Mouse (Mus musculus) common myeloid progenitor, adult 5-6 weeks (primary cell): ENCODE data around the gene Lclat1. TPM values are rescaled to one million over a fixed set of nuclear protein-coding genes. Genes with fewer than 3 reads are reported as not detected.
A peak's percentile ranks its signal among the peaks of the same experiment; 100 is the strongest.
"Not testable (repeated sequence)": the region's sequence is repeated elsewhere in the genome, so short reads cannot be mapped to it uniquely, and the experiment has no call there.

ENCODE experiments used
- ATAC-seq: replicated peaks from 2 replicates; pipeline ENCODE4 v1.8.0; 2016; ENCODE audit warnings: low read depth, mild to moderate bottlenecking, moderate TSS enrichment, inconsistent platforms; ENCODE audit not compliant: poor library complexity, severe bottlenecking
- total RNA-seq: library from RNA; stranded (forward); fragments of 200-1000, 187-1606 nt; gene quantifications from 2 replicates; pipeline ENCODE4 v1.2.3, GENCODE M21; 2017

Lclat1 gene
- total RNA-seq, 1 experiment from 2014 or later, result 11.1 TPM

DNA sequence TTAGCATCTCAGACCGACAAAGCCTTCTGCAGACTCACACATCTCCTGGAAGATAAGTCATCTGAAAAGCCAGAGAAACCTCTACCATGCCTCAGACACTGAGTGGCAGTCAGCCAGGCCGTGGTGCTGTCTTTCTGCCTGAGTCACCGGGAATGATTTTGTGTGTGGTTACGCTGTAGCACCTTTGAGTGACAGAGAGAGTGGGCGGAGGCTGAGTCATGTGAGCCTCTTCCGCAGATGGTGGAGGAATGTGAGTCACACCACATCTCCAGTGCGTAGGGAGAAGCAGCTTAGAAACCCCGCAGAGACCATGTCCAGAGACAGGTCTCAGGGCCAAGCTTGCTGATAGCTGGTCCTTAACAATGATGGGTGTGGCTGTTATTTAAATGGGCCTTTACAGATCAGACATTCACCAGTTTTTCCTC lies 155.3 kb downstream of the Lclat1 start:
- ATAC-seq, result peak; percentile 97

DNA sequence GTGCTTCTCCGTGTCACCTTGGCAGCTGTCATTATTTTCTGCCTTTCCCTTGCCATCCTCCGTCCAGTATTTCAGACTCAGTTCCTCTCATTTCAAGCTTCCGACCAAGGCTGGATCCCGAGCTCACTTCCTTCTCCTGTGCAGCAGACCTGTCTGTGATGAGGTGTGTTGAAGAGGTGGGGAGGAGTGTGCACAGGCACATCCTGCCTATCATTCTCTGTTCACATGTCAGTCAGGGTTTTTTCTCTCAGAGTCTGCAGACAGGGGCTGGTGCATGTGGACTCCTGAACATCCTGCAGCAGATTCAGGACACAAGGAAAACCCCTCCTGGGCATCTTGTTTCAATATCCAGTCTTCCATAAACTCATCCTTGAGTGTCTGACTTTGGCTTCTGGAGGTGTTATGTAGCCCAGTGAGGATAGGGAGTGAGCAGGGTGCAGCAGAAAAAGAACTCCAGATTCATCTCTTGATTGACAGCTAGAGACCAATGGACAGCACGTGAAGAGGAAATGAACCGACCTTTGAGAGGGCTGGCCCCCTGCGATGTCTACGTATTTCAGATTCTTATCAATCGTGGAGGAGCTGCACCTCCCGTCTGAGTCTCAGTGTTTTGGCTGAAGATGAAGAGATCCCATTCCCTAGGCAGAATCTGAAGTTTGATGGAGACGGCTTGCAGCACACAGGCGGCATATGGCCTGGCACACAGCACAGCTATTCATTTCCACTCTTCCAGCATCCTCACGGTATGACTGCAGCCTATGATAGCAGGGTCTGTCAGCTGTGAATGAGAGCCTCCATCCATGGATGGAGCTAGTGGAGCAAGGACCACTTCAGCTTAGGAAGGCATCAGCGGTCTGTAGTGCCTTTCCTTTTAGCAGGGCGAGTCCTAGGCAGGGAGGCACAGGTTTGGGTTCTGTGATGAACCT lies 163.3 kb downstream of the Lclat1 start:
- ATAC-seq, result no peak

DNA sequence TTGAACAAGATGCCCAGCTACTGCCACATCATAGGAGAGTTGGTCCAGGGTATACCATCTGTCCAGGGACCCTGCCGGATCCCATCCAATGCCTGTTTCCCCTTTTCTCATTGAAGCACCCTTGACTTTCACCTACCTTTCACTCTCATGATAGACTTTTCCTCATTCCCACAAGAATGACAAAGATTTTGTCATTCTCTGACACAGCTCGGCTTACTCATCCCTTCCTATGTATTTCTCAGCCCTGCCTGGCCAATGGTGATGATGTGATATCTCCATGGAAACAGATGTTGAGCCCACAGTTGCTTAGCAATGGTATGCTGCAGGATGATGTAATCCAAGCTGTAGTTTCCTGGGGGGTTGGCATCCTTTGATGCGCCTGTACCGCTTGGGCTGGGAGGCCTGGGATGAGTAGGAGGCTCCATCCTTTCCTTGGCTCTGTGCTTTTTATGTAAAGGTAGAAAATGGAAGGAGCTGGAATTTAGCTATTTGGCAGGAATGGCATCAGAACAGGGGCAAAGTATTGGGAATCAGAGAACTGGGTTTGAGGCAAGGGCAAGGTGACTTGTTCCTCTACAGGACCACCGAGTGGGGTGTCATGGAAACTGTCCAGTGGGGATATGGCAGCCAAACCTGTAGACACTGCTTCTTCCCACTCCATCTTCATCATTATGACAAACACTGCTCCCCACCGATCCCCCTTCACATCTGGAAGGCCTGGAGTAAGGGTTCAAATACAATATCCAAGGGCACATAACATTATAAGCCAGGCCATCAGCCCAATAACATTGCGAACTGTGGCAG lies 164.2 kb downstream of the Lclat1 start:
- ATAC-seq, result no peak

DNA sequence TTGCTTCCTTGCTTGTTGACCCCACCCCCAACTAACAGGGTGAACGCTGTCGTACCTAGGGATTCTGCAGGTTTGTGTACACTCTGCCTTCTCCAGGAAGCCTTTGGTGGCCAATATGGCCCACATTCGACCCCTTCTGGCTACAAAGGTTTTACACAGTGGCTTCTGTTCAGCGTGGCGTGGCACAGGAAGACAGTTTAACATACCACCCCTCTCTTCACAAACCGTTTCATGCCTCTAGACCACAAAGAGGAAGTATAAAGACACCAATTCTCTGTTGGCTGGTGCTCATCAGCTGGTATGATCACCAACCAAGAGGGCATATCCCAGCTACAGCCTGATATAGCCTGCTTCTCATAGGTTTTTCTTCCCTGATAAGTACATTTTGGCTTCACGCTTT lies 166.0 kb downstream of the Lclat1 start:
- peak; percentile 88 for ATAC-seq

DNA sequence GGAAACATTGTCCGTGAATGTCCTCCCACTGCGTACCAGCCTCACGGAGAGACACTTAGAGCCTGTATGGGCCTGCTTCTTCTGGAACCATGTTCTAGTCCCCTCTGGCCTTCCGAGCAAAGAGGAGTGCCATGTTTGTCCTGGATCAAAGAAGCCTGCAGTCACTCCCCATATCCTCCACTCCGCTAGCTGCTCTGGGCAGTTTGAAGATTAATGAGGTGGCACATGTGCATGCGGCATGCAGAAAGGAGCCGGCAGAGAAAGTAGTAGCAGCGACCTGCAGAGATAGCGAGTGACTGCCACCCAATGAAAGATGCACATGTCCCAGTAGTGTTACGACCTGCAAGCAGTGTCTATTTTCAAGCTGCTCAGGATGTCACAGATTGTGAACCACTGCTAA lies 167.3 kb downstream of the Lclat1 start:
- no peak for ATAC-seq

DNA sequence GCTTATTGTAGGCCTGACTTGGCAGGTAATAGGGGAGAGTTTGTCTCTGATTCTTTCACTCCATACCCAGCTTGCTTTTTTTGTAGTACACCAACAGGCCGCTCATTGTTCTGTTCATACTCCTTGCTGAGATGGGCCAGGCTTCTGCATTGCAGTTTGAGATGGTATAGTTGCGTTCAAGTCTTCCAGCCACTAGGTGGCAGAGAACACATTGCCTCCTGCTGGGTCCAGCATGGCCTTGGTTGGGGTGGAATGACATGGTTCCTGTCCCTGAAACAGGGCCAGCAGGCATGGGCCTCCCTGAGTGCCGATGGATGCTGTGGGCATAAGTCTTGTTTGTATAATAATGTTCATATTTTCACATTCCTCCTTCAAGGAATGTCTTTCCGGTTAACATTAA lies 170.0 kb downstream of the Lclat1 start:
- no peak for ATAC-seq

DNA sequence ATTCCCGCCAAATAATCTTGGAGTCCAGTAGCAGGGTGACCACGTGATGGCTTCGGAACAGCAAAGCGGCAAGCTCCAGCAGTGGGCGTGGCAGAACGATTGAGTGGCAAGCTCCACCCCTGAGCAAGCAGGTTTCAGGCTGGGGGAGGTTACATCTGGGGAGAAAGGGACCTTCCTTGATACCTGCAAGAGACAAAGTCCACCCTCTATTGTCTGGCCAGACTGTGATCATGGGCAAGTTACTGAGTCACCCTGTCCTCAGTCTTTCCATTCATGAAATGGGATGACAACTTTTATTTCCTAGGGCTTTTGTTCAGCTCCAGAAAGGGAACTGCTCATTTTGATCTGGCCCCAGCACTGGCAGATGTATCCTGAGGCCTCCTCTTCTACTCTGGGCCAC lies 174.9 kb downstream of the Lclat1 start:
- not testable (repeated sequence) for ATAC-seq

DNA sequence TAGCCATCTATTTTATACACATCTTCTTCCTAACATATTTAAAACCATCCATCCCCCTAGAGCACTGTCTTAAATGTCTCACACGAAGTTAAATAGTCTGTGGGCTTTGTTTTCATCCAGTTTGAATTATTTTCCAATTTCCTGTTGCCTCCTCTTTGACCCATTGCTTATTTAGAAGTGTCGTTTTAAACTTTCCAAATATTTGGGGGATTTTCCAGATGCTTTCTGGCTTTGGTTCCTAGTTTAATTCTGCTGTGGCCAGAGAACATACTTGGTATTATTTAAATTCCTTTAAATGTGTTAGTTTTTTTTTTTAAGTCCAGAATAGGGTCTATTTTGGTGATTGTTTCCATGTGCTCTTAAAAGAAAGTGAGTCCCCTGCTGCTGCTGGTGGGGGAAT lies 176.5 kb downstream of the Lclat1 start:
- no peak for ATAC-seq

Other genes starting within 250 kb of the Lclat1 start
- gene Lbh, start 189.7 kb upstream of the Lclat1 start, total RNA-seq, result 18.0 and 18.1 TPM in 2 replicates